Mouse (Mus musculus): ENCODE measurements around the gene Fhl2. TPM values are rescaled to one million over a fixed set of nuclear protein-coding genes. Genes with fewer than 3 reads are reported as not detected.

The Fhl2 gene
- polyA plus RNA-seq, 1 experiment from 2014 or later = 13.9 TPM

DNA sequence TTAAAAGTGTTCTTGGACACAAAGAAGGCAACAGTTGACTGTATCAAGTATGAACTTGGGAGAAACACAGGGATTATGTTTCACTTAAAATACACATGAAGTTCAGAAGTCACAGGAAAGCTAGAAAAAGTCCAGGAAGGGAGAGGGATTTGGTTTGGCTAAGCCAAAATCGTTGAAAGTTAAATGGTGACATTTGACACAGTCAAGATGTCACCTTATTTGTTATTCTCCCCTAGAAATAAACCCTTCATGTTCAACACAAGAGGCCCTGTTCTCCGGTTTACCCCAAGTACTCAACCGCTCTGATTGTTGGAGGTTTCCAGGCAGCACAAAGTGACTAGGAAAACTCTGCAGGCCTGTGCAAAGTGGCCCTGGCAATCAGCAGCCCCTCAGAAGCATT lies 18.8 kb upstream of the Fhl2 start:
- H3K27me3 ChIP-seq = no peaks in the 10 kb centered on the region
- H3K4me1 ChIP-seq (replicated peaks) = no peaks in the 10 kb centered on the region
- no peak overlapping the region for H3K4me2 ChIP-seq
- ATAC-seq (ENCODE audit: insufficient number of reproducible peaks, insufficient read depth, low FRiP score, low TSS enrichment, low read depth) = no peak
- no peaks in the 10 kb centered on the region for H3K9me3 ChIP-seq
- no peak overlapping the region for H3K9ac ChIP-seq (replicated peaks)
- no peaks in the 10 kb centered on the region for H3K36me3 ChIP-seq
- peak overlapping the region; percentile 41 for H3K27ac ChIP-seq
- 45% methylated on average over 3 of the region's 3 CpGs for WGBS
- H3K4me3 ChIP-seq (replicated peaks) = no peak overlapping the region

DNA sequence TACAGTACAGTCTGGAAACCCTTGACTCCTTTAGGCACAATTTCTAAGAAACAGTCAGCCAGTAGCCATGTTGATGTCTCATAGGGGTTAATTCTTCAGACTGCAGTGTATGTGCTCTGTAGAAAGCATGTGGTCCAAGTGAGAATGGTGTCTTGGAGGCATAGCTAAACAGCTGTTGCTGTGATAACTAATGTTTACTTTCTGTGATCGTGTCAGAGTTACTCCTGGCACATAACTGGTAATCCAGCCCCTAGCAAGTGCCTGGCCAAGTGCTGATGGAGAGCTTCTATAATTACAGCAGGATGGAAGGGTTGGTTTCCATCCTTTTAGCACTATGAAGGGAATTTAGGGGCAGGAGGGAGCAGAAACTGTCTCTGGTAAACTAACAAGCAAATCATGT lies 14.5 kb upstream of the Fhl2 start:
- Histone ChIP-seq H3K4me2 (no peak overlapping the region), H3K4me3 (replicated peaks) (no peak overlapping the region), H3K4me1 (replicated peaks) (no peaks in the 10 kb centered on the region), H3K27ac (no peak overlapping the region), H3K9ac (replicated peaks) (no peak overlapping the region), H3K9me3 (no peaks in the 10 kb centered on the region), H3K27me3 (no peaks in the 10 kb centered on the region), H3K36me3 (no peaks in the 10 kb centered on the region)
- WGBS = 22% methylated on average over 1 of the region's 1 CpGs
- ATAC-seq (ENCODE audit: insufficient number of reproducible peaks, insufficient read depth, low FRiP score, low TSS enrichment, low read depth) = no peak

DNA sequence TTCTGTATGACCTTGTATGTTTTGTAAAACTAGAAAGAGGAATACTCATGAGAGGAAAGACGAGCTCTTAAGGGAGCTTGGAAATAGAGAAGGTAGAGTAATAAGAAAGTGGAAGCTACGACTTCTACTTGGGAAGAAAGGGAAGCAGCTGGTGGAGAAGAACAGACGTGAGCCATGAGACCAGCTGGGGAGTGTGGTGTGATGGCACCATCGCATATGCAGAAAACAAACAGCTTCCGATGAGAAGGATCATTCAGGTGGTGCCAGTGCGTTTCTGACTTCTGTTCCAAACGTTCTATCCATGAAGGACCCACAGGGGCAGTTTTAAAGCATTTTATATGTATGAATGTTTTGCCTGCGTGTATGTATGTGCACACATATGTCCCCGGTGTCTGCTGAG lies 13.5 kb upstream of the Fhl2 start:
- Histone ChIP-seq H3K4me1 (replicated peaks) (no peaks in the 10 kb centered on the region), H3K4me2 (no peak overlapping the region), H3K27ac (no peak overlapping the region), H3K4me3 (replicated peaks) (no peak overlapping the region), H3K9ac (replicated peaks) (no peak overlapping the region), H3K9me3 (no peaks in the 10 kb centered on the region), H3K36me3 (no peaks in the 10 kb centered on the region), H3K27me3 (no peaks in the 10 kb centered on the region)
- 80% methylated on average over 9 of the region's 9 CpGs for WGBS
- ATAC-seq (ENCODE audit: insufficient number of reproducible peaks, insufficient read depth, low FRiP score, low TSS enrichment, low read depth) = no peak

DNA sequence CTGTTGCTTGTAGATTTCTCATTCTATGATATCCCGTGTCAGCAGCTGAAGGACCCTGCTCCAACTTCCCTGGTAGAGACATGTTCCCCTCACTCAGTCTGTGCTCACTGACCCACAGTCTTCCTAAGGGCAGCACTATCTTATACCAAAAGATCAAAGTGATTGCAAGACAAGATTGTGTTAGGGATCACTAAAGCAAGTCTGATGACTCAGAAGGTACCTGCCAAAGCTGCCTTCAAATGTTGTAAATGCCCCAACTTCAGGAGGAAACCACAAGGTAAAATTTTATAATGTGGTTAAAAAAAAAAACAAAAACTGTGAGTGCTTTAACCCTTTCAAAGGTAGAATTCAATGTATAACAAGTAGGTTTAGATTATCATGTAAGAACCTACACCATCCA lies 10.4 kb upstream of the Fhl2 start:
- no peaks in the 10 kb centered on the region for H3K4me1 ChIP-seq (replicated peaks)

DNA sequence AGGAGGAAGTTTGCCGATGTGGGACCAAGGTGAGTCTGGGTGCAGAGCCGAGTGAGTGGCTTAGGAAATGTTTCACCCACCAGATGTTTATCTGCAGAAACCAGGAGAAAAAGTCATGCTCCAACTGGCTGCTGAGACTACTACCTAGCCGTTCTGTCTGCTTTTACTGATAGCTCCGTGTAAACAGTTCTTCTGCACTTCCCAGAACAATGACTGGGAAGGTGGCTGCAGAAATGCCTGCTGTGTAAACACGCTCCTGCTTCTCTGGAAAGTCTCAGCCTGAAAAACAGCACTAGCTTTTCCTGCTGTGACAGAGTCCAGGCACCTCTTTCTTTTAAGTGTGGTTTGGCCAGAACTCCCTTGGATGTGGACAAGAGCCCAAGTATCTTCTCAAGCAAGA lies 6.5 kb upstream of the Fhl2 start:
- Histone ChIP-seq H3K4me2 (no peak overlapping the region), H3K36me3 (no peaks in the 10 kb centered on the region), H3K27me3 (no peaks in the 10 kb centered on the region; the same call in 1 of the 2 replicates), H3K9me3 (no peaks in the 10 kb centered on the region), H3K27ac (no peak overlapping the region), H3K9ac (replicated peaks) (no peak overlapping the region), H3K4me1 (replicated peaks) (no peaks in the 10 kb centered on the region), H3K4me3 (replicated peaks) (no peak overlapping the region)
- WGBS = 18% methylated on average over 5 of the region's 5 CpGs
- ATAC-seq (ENCODE audit: insufficient number of reproducible peaks, insufficient read depth, low FRiP score, low TSS enrichment, low read depth) = no peak

More for the DNA sequence above, 10.4 kb upstream of the Fhl2 start:
- no peak for ATAC-seq (ENCODE audit: insufficient number of reproducible peaks, insufficient read depth, low FRiP score, low TSS enrichment, low read depth)
- H3K27ac ChIP-seq = no peak overlapping the region
- no peaks in the 10 kb centered on the region for H3K27me3 ChIP-seq
- H3K9ac ChIP-seq (replicated peaks) = no peak overlapping the region
- no peaks in the 10 kb centered on the region for H3K9me3 ChIP-seq
- H3K36me3 ChIP-seq = no peaks in the 10 kb centered on the region
- no peak overlapping the region for H3K4me2 ChIP-seq
- WGBS = 93% methylated on average over 1 of the region's 1 CpGs
- no peak overlapping the region for H3K4me3 ChIP-seq (replicated peaks)

DNA sequence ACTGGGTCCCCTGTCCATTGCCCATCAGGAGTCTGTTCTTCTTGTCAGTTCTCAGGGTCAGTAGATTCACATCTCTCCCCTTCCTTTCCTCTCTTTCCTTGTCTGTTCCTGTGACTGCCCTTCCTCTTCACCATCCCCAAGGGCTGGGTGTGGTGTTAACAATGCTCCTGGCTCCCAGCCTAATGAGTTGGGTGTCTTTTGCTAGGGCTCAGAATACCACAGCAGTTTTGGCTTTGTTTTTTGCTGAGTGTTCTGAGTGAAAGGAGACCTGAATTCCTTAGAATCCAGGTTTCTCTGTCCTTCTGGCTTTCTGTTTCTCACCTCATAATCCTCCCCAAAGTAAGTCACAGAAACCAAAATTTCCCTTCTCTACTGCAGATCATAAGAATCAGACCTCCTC lies 5.4 kb upstream of the Fhl2 start:
- Histone ChIP-seq H3K4me1 (replicated peaks) (no peaks in the 10 kb centered on the region), H3K27me3 (no peaks in the 10 kb centered on the region; the same call in 1 of the 2 replicates), H3K9me3 (no peaks in the 10 kb centered on the region), H3K27ac (no peak overlapping the region), H3K4me2 (no peak overlapping the region), H3K9ac (replicated peaks) (no peak overlapping the region), H3K4me3 (replicated peaks) (no peak overlapping the region), H3K36me3 (no peaks in the 10 kb centered on the region)
- no peak for ATAC-seq (ENCODE audit: insufficient number of reproducible peaks, insufficient read depth, low FRiP score, low TSS enrichment, low read depth)

DNA sequence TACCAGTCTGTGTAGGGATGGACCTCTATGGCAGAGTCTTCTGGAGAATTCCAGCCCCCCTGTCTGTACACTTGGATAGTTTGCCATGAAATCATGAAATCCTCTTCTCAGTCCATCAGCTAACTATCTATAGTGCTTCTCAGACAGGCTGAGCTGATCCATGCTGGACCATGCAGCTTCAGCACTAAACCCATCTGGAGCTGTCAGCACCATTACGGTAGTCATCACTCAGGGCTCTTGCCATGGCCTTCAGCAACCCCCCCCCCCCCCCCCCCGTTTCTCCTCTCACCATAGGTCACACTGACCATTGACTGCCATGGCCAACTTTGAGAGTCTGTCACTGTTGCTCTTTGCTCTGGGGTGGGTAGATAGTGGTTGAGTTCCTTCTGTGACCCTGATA lies 5.0 kb upstream of the Fhl2 start:
- no peak overlapping the region for H3K9ac ChIP-seq (replicated peaks)
- H3K4me1 ChIP-seq (replicated peaks) = no peaks in the 10 kb centered on the region
- H3K4me2 ChIP-seq = no peak overlapping the region
- H3K4me3 ChIP-seq (replicated peaks) = no peak overlapping the region
- WGBS = 79% methylated on average over 2 of the region's 2 CpGs
- H3K27me3 ChIP-seq = no peaks in the 10 kb centered on the region; the same call in 1 of the 2 replicates
- ATAC-seq (ENCODE audit: insufficient number of reproducible peaks, insufficient read depth, low FRiP score, low TSS enrichment, low read depth) = no peak
- H3K36me3 ChIP-seq = no peaks in the 10 kb centered on the region
- no peak overlapping the region for H3K27ac ChIP-seq
- no peaks in the 10 kb centered on the region for H3K9me3 ChIP-seq

DNA sequence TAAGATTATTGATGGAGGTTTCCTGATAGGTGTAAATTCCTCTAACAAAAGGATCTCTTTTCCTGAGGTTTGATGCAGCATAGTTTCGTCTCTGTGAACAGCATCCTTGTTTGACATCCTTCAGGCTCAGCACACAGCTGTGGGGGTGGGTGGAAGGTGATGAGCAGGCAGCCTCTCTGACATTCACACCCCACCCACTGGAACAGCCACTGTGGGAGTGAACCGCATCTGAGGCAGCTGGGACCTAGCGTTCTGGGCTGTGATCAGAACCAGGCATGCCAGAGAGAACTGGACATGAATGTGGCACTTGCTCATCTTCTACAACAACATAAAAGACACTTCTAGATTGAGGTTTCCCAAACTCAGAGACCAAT lies 3.1 kb upstream of the Fhl2 start:
- 80% methylated on average over 3 of the region's 3 CpGs for WGBS
- no peak overlapping the region for H3K4me2 ChIP-seq
- no peaks in the 10 kb centered on the region for H3K4me1 ChIP-seq (replicated peaks)
- no peak overlapping the region for H3K9ac ChIP-seq (replicated peaks)
- no peaks in the 10 kb centered on the region for H3K9me3 ChIP-seq
- no peaks in the 10 kb centered on the region for H3K36me3 ChIP-seq
- ATAC-seq (ENCODE audit: insufficient number of reproducible peaks, insufficient read depth, low FRiP score, low TSS enrichment, low read depth) = no peak
- no peak overlapping the region for H3K27ac ChIP-seq
- H3K4me3 ChIP-seq (replicated peaks) = no peak overlapping the region
- H3K27me3 ChIP-seq = no peaks in the 10 kb centered on the region; the same call in 1 of the 2 replicates

DNA sequence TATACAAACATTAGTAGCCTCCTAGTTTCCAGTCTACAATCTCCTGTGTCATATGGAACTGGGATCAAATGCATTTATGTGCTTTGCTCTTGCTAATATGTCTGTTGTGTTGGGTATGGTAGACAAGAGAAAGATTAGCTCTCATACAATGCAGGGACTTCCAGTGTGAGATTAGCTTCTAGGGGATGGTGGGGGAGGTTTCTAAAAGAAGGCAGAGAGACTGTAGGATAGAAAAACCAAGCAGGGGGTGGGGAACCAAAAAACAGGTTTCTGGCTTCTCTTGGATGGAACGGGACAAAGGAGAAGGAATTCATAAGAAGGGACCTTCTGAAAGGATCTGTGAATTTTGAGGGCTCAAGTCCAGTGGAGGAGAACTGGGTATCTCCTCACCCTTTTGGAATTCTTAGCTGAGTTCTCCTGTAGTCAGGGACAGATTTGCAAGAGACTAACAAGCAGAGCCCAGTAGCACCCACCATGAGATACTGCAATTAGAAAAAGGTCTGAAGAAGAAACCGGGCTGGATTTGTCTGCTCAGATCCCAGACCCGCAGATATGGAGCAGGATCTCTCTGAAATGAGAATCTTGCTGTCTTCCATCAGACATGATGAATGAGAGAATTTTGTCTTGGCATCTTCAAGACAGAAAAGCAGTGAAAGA lies 2.6 kb upstream of the Fhl2 start:
- H3K9me3 ChIP-seq = no peaks in the 10 kb centered on the region
- H3K27ac ChIP-seq = no peak overlapping the region
- no peaks in the 10 kb centered on the region for H3K4me1 ChIP-seq (replicated peaks)
- H3K9ac ChIP-seq (replicated peaks) = no peak overlapping the region
- no peak overlapping the region for H3K4me2 ChIP-seq
- no peaks in the 10 kb centered on the region; the same call in 1 of the 2 replicates for H3K27me3 ChIP-seq
- WGBS = 86% methylated on average over 3 of the region's 3 CpGs
- ATAC-seq (ENCODE audit: insufficient number of reproducible peaks, insufficient read depth, low FRiP score, low TSS enrichment, low read depth) = no peak
- H3K36me3 ChIP-seq = no peaks in the 10 kb centered on the region
- no peak overlapping the region for H3K4me3 ChIP-seq (replicated peaks)

DNA sequence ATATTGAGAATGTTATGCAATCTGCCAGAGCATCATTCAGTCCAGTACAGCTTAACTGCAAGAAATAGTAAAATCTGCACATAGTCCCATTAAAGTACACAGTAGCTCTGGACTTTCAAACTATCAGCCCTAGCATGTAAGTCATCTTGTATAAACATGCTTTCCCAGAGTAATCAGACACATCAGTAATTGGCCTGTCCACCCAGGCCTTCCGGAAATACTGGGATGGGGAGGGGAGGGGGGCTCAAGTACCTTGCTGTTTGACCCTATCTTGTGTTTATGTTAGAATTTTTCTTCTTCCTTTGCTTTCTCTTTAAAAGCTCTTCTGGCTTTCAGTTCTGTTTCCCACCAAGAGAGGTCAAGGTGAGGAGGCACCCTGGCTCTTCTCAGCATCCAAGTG lies 725 bp downstream of the Fhl2 start:
- WGBS = 62% methylated on average over 1 of the region's 1 CpGs
- H3K9ac ChIP-seq (replicated peaks) = no peak overlapping the region
- H3K4me3 ChIP-seq (replicated peaks) = no peak overlapping the region
- H3K4me2 ChIP-seq = no peak overlapping the region
- no peaks in the 10 kb centered on the region for H3K9me3 ChIP-seq
- no peaks in the 10 kb centered on the region for H3K4me1 ChIP-seq (replicated peaks)
- H3K27me3 ChIP-seq = no peaks in the 10 kb centered on the region; the same call in 1 of the 2 replicates
- ATAC-seq (ENCODE audit: insufficient number of reproducible peaks, insufficient read depth, low FRiP score, low TSS enrichment, low read depth) = no peak
- no peaks in the 10 kb centered on the region for H3K36me3 ChIP-seq
- H3K27ac ChIP-seq = no peak overlapping the region

DNA sequence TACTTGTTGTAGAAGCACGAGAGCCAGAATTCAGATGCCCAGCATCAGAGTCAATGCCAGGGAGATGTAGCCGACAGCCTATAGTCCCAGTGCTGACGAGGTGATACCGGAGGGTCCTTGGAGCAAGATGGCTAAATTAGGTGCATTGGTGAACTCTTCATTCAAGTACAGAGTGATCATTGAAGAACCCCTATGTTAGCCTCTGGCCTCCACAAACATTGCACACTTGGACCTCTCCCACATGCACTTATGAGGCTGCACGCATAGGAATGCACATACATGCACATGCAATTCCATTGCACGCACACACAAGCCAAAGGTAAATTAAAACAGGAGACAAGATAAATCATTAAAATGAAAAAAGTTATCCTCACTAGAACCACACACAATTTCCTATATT lies 3.4 kb downstream of the Fhl2 start:
- H3K4me3 ChIP-seq (replicated peaks) = no peak overlapping the region
- H3K27ac ChIP-seq = no peak overlapping the region
- ATAC-seq (ENCODE audit: insufficient number of reproducible peaks, insufficient read depth, low FRiP score, low TSS enrichment, low read depth) = no peak
- no peak overlapping the region for H3K4me2 ChIP-seq
- no peaks in the 10 kb centered on the region for H3K27me3 ChIP-seq
- H3K4me1 ChIP-seq (replicated peaks) = no peaks in the 10 kb centered on the region
- H3K9ac ChIP-seq (replicated peaks) = no peak overlapping the region
- no peaks in the 10 kb centered on the region for H3K9me3 ChIP-seq
- no peaks in the 10 kb centered on the region for H3K36me3 ChIP-seq
- WGBS = 93% methylated on average over 6 of the region's 6 CpGs

DNA sequence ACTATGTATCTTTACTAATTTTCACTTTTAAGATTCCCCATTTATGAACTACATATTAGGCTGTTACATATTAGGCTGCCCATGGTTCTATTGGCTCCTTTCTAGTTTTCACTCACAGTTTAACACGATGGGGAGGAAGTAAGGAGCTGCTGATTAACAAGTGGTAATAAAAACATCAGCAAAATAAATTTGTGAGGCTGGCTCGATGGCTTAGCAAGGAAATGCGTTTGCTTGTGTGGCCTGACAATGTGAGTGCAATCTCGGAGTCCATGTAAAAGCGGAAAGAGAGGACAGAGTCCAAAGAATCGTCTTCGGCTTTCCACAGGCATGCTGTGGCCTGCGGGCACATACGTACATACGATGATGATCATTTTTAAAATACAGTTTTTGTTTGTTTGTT lies 4.3 kb downstream of the Fhl2 start:
- 63% methylated on average over 10 of the region's 10 CpGs for WGBS
- H3K4me3 ChIP-seq (replicated peaks) = no peak overlapping the region
- H3K27ac ChIP-seq = no peak overlapping the region
- no peaks in the 10 kb centered on the region for H3K27me3 ChIP-seq
- H3K9ac ChIP-seq (replicated peaks) = no peak overlapping the region
- no peak overlapping the region for H3K4me2 ChIP-seq
- H3K4me1 ChIP-seq (replicated peaks) = no peaks in the 10 kb centered on the region
- no peak for ATAC-seq (ENCODE audit: insufficient number of reproducible peaks, insufficient read depth, low FRiP score, low TSS enrichment, low read depth)
- H3K9me3 ChIP-seq = no peaks in the 10 kb centered on the region
- no peaks in the 10 kb centered on the region for H3K36me3 ChIP-seq
